Mouse (Mus musculus): ENCODE results near the gene Pde9a.

GRCm38 (mm10) chr17:31353255-31353654 lies 32.8 kb upstream of the Pde9a start:
- TF ChIP-seq CTCF (IDR thresholded peaks at IDR 0.05) (no peak), EP300 (IDR thresholded peaks at IDR 0.05) (no peak)

Measured in lung, postnatal 0 days (tissue).